Mouse (Mus musculus): Measurements from ENCODE around the gene Fam189a1.

Fam189a1 gene

DNA sequence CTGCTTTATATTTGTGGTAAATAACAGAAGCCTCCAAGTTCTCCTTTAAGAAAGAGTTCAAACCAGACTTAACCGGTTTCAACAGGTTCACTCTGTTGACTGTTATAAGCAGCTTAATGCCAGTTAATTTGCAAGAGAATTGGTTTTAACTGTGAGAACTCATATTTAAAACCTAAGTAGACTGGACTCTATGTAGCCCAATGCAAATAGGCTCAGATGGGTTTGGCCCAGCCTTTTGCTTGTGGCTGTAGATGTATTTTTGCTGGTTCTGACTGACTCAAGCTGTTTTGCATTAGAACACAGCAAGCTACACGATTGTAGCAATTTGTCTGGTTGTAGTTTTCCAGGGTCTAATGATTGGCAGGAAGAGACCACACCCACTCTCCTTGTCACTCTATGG lies 440.1 kb downstream of the Fam189a1 start:
- no peak for DNase-seq

GRCm38 (mm10) chr7:64709520-64710262 lies 446.7 kb downstream of the Fam189a1 start:
- peak; percentile 61 for DNase-seq

GRCm38 (mm10) chr7:64708176-64708575 lies 448.2 kb downstream of the Fam189a1 start:
- peak; percentile 76 for DNase-seq
